Mouse (Mus musculus) neutrophil, adult 5-6 weeks (primary cell): ENCODE results near the gene Rtl5. TPM values are rescaled to one million over a fixed set of nuclear protein-coding genes. Genes with fewer than 3 reads are reported as not detected.

Experiments
- ATAC-seq: fragments of 151-379, 151-347 bp; 2 replicates; pipeline ENCODE4 v1.8.0; 2017; ENCODE audit warnings: mild to moderate bottlenecking, moderate TSS enrichment; ENCODE audit not compliant: insufficient number of reproducible peaks, poor library complexity, low FRiP score, severe bottlenecking; ENCODE audit errors: extremely low read depth
- total RNA-seq: library from RNA; stranded (forward); fragments of 200-1000 nt; gene quantifications from 2 replicates; pipeline ENCODE4 v1.2.3, GENCODE M21; 2017

Rtl5 gene
- total RNA-seq, 1 experiment from 2014 or later = 3.0 TPM

- ATAC-seq = no peak
Measured at GRCm38 (mm10) chrX:102024976-102025375, 46.1 kb downstream of the Rtl5 start.

- no peak for ATAC-seq
Measured at GRCm38 (mm10) chrX:102019471-102020240, 51.4 kb downstream of the Rtl5 start.

- ATAC-seq = no peak
Measured at GRCm38 (mm10) chrX:102018890-102019289, 52.2 kb downstream of the Rtl5 start.

GRCm38 (mm10) chrX:102017213-102017923 lies 53.7 kb downstream of the Rtl5 start:
- no peak for ATAC-seq

Other genes with a start within 250 kb of the Rtl5 start
- 16.6 and 19.9 TPM in 2 replicates for gene Nhsl2, start 221.9 kb downstream of the Rtl5 start, total RNA-seq
- gene Pin4, start 48.1 kb upstream of the Rtl5 start, total RNA-seq = 71.2 and 73.6 TPM in 2 replicates
- gene Ercc6l, start 85.8 kb upstream of the Rtl5 start, total RNA-seq = 2.1 and 3.7 TPM in 2 replicates
- gene Rps4x, start 118.1 kb upstream of the Rtl5 start, total RNA-seq = 1,342 and 1,434 TPM in 2 replicates
- not detected in 2 replicates for gene Cited1, start 180.9 kb upstream of the Rtl5 start, total RNA-seq